Mouse (Mus musculus) erythroblast, embryonic 14.5 days (primary cell): ENCODE results near the gene Tmem132a.

Experiments
- GATA1 ChIP-seq: IDR thresholded peaks from 2 replicates; pipeline ENCODE4 v1.6.1; 2012; ENCODE audit warnings: low read length, inconsistent platforms, mixed read lengths
- TAL1 ChIP-seq: IDR thresholded peaks from 3 replicates; pipeline ENCODE4 v1.6.1; 2012; ENCODE audit warnings: low read length, inconsistent platforms, mixed read lengths

DNA sequence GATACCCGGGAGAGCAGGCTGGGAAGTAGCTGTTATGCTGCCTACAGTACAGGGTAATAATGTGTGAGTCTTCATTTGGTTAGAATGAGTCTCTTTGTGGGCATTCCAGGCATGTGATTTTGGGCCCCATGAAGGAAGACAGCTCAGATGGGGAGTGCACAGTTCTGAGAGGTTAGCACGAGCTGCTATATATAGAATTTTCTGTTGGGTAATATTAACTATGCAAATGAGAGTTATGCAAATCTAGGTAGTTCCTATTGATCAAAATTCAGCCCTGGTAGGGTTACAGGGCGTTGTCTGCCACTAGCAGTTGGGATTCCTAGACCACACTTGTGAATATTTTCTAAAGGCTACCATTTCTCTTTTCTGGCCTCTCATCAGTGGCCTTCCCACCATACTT is 24.3 kb downstream of the Tmem132a start:
- TF ChIP-seq GATA1 (no peak), TAL1 (no peak)
